In genomic region chr7:142082179-142082578, GRCm38 (mm10) we compare ENCODE assay signal across 11 mouse cellular contexts. TPM values are rescaled to one million over a fixed set of nuclear protein-coding genes. Genes with fewer than 3 reads are reported as not detected.
DNase-seq lines count a peak whose midpoint lies in the region; ATAC-seq and TF ChIP-seq lines count a peak whose summit lies in the region.
"Had no signal": no experiment of that assay in that cellular context is flagged by ENCODE, and none has a peak within 500 bp of the region (broad histone marks: within the 10 kb centered on the region; RNA-seq: fewer than 3 reads in every experiment).

No protein-coding gene starts in this region.

- 30% methylated on average over 38 of the region's 38 CpGs for WGBS in heart, embryonic 13.5 days
- WGBS in hindbrain, embryonic 10.5 days = 4% methylated on average over 38 of the region's 38 CpGs
- WGBS in liver, postnatal 0 days (ENCODE audit: insufficient replicate concordance) = 11% methylated on average over 25 of the region's 38 CpGs

- no peaks in the 10 kb centered on the region for H3K9me3 ChIP-seq in heart, embryonic 13.5 days
- no peaks in the 10 kb centered on the region for H3K9me3 ChIP-seq in ES-E14 (ENCODE audit: control insufficient read depth, insufficient read depth, low read depth, low read length)
- H3K9me3 ChIP-seq in hindbrain, embryonic 10.5 days = no peaks in the 10 kb centered on the region
- H3K9me3 ChIP-seq in liver, postnatal 0 days (ENCODE audit: low read length) = no peaks in the 10 kb centered on the region
- H3K9me3 ChIP-seq: G1E had no signal

- DNase-seq in heart, adult 18-20 months = no peak
- no peak for DNase-seq in ES-E14 (ENCODE audit: low read depth, low spot score)
- peak; percentile 30 for DNase-seq in hindbrain, embryonic 10.5 days (ENCODE audit: low spot score)
- DNase-seq in liver, postnatal 0 days = peak; percentile 13
- DNase-seq in c-Kit-positive CD71-positive TER-119-positive erythroid progenitor cells, embryonic 14.5 days (ENCODE audit: low spot score) = no peak
- no peak for DNase-seq in thymus, postnatal 14 days
- DNase-seq in layer of hippocampus, postnatal 14 days (ENCODE audit: low spot score in 2 of 2) = no peak

- peaks cover 52% of the 10 kb centered on the region for H3K27me3 ChIP-seq in heart, embryonic 13.5 days (replicated peaks)
- H3K27me3 ChIP-seq in hindbrain, embryonic 10.5 days (ENCODE audit: insufficient read depth, poor library complexity, severe bottlenecking) = peaks cover 88% of the 10 kb centered on the region
- peaks cover 48% of the 10 kb centered on the region for H3K27me3 ChIP-seq in liver, postnatal 0 days (ENCODE audit: insufficient read depth, low read length)

- peak overlapping the region; percentile 24 for H3K4me3 ChIP-seq in heart, embryonic 13.5 days
- H3K4me3 ChIP-seq in ES-E14 (ENCODE audit: insufficient read depth in 1 of 2, low read depth in 1 of 2, low read length in 2 of 2, poor library complexity in 1 of 2, severe bottlenecking in 1 of 2) = peak overlapping the region; percentile 59 to 66; a peak in 3 of 4 replicates
- peak overlapping the region; percentile 48 for H3K4me3 ChIP-seq in hindbrain, embryonic 10.5 days
- no peak overlapping the region for H3K4me3 ChIP-seq in liver, postnatal 0 days (ENCODE audit: low read depth, low read length)

- H3K4me2 ChIP-seq in heart, embryonic 13.5 days = peak overlapping the region; percentile 37
- no peak overlapping the region for H3K4me2 ChIP-seq in liver, postnatal 0 days (ENCODE audit: low read depth, low read length)

- TF ChIP-seq CTCF in liver, postnatal 0 days (IDR thresholded peaks at IDR 0.05; ENCODE audit: low read depth) = no peak

- peak overlapping the region; percentile 44; the same call in 1 of the 2 replicates for H3K9ac ChIP-seq in heart, embryonic 13.5 days
- peak overlapping the region; percentile 64 for H3K9ac ChIP-seq in ES-E14 (ENCODE audit: insufficient read depth, low read depth, low read length, poor library complexity, severe bottlenecking)
- no peak overlapping the region for H3K9ac ChIP-seq in liver, postnatal 0 days (replicated peaks)

- H3K4me1 ChIP-seq in heart, embryonic 13.5 days = peaks cover 62% of the 10 kb centered on the region
- 0 out of 4 replicates have a peak, but pooled peaks cover 0 to 2% of the 10 kb centered on the region in 2 experiments for H3K4me1 ChIP-seq in ES-E14 (ENCODE audit: control insufficient read depth in 2 of 2, insufficient read depth in 2 of 2, low read length in 2 of 2, poor library complexity in 1 of 2)
- peaks cover 17% of the 10 kb centered on the region for H3K4me1 ChIP-seq in hindbrain, embryonic 10.5 days (replicated peaks)
- peaks cover 25% of the 10 kb centered on the region for H3K4me1 ChIP-seq in liver, postnatal 0 days (ENCODE audit: insufficient read depth)

- in situ Hi-C loops in ES-E14 (cut with MboI; ENCODE audit: low sequenced_read_pairs in 2 of 2, unreplicated experiment in 2 of 2) = no loop called here

- ATAC-seq in heart, embryonic 13.5 days (ENCODE audit: extremely low read depth, insufficient number of reproducible peaks, low FRiP score, low TSS enrichment) = no peak
- no peak for ATAC-seq in liver, postnatal 0 days

- H3K27ac ChIP-seq in heart, embryonic 13.5 days (replicated peaks) = no peak overlapping the region
- no peak overlapping the region for H3K27ac ChIP-seq in ES-E14 (ENCODE audit: insufficient read depth, low read depth, low read length, poor library complexity, severe bottlenecking)
- H3K27ac ChIP-seq in hindbrain, embryonic 10.5 days = no peak overlapping the region
- H3K27ac ChIP-seq in liver, postnatal 0 days (ENCODE audit: low read depth) = no peak overlapping the region

- no peak for TF ChIP-seq EP300 in liver, postnatal 0 days (IDR thresholded peaks at IDR 0.05; ENCODE audit: low read depth)

- peaks cover 80% of the 10 kb centered on the region for H3K36me3 ChIP-seq in heart, embryonic 13.5 days
- H3K36me3 ChIP-seq in ES-E14 (ENCODE audit: control insufficient read depth, insufficient read depth, low read length, poor library complexity, severe bottlenecking) = no peaks in the 10 kb centered on the region; the same call in 1 of the 2 replicates
- H3K36me3 ChIP-seq in hindbrain, embryonic 10.5 days = peaks cover 67% of the 10 kb centered on the region
- H3K36me3 ChIP-seq in liver, postnatal 0 days (replicated peaks; ENCODE audit: insufficient read depth, low read length) = peaks cover 18% of the 10 kb centered on the region; the same call in 1 of the 2 replicates
- H3K36me3 ChIP-seq: G1E had no signal

TF ChIP-seq in ES-E14, 5 proteins besides CTCF, POLR2A, EP300 and RAD21:
- no peak for TF ChIP-seq CHD2 (IDR thresholded peaks at IDR 0.05; ENCODE audit: low read depth, low read length)
- TF ChIP-seq ZNF384 (IDR thresholded peaks at IDR 0.05; ENCODE audit: low read depth, low read length) = no peak
- no peak for TF ChIP-seq ZC3H11A (IDR thresholded peaks at IDR 0.05; ENCODE audit: borderline replicate concordance, low read depth, low read length)
- no peak for TF ChIP-seq HCFC1 (IDR thresholded peaks at IDR 0.05; ENCODE audit: borderline replicate concordance, insufficient read depth, low read length)
- TF ChIP-seq MAFK (IDR thresholded peaks at IDR 0.05; ENCODE audit: insufficient read depth, low read depth, low read length) = no peak

RNA-seq across cellular contexts. Expression of gene Dusp8, which starts 13.5 kb away (rescaled TPM):
- polyA plus RNA-seq in heart, embryonic 13.5 days (2015; fragmentation: Nextera tagmentation; extraction: Ambion mirVana) = 11.4 and 13.6 TPM in 2 replicates
- total RNA-seq in heart, adult 18-20 months (2021) = 10 to 100 TPM; 30.7 to 36.6 TPM
- 0.69 and 1.2 TPM in 2 replicates for total RNA-seq in ES-E14 (2012; rRNA removed)
- 7.8 and 20.1 TPM in 2 replicates for polyA plus RNA-seq in hindbrain, embryonic 10.5 days (2016; fragmentation: Nextera tagmentation; extraction: Ambion mirVana)
- polyA plus RNA-seq in liver, postnatal 0 days (2015; fragmentation: Nextera tagmentation; extraction: Ambion mirVana) = 1.8 TPM in 2 replicates
- total RNA-seq in layer of hippocampus, postnatal 14 days (2021) = 100 to 1,000 TPM; 139 to 140 TPM
- polyA plus RNA-seq: G1E had no signal

RNA-seq across cellular contexts. Expression of gene Mob2, which starts 21.3 kb away (rescaled TPM):
- 42.8 and 48.4 TPM in 2 replicates for polyA plus RNA-seq in heart, embryonic 13.5 days (2015; fragmentation: Nextera tagmentation; extraction: Ambion mirVana)
- 10 to 100 TPM; 45.7 to 51.1 TPM for total RNA-seq in heart, adult 18-20 months (2021)
- total RNA-seq in ES-E14 (2012; rRNA removed) = 30.7 and 31.8 TPM in 2 replicates
- 61.4 and 62.4 TPM in 2 replicates for polyA plus RNA-seq in hindbrain, embryonic 10.5 days (2016; fragmentation: Nextera tagmentation; extraction: Ambion mirVana)
- polyA plus RNA-seq in liver, postnatal 0 days (2015; fragmentation: Nextera tagmentation; extraction: Ambion mirVana) = 38.5 and 40.8 TPM in 2 replicates
- 10 to 100 TPM; 23.6 to 27.1 TPM for total RNA-seq in layer of hippocampus, postnatal 14 days (2021)

RNA-seq across cellular contexts. Expression of gene Gm45618, which starts 38.4 kb away (rescaled TPM):
- not detected in 2 replicates for polyA plus RNA-seq in heart, embryonic 13.5 days (2015; fragmentation: Nextera tagmentation; extraction: Ambion mirVana)
- not detected for total RNA-seq in heart, adult 18-20 months (2021)
- not detected in 2 replicates for total RNA-seq in ES-E14 (2012; rRNA removed)
- polyA plus RNA-seq in hindbrain, embryonic 10.5 days (2016; fragmentation: Nextera tagmentation; extraction: Ambion mirVana) = not detected in 2 replicates
- polyA plus RNA-seq in liver, postnatal 0 days (2015; fragmentation: Nextera tagmentation; extraction: Ambion mirVana) = not detected in 2 replicates
- total RNA-seq in layer of hippocampus, postnatal 14 days (2021) = not detected
- total RNA-seq: G1E; heart, adult 8-10 months had no signal
- polyA plus RNA-seq: brain, embryonic 14.5 days; G1E had no signal

RNA-seq across cellular contexts. Expression of gene Gm39115, which starts 53.7 kb away (rescaled TPM):
- polyA plus RNA-seq in heart, embryonic 13.5 days (2015; fragmentation: Nextera tagmentation; extraction: Ambion mirVana) = not detected in 2 replicates
- not detected for total RNA-seq in heart, adult 18-20 months (2021)
- total RNA-seq in ES-E14 (2012; rRNA removed) = not detected in 2 replicates
- not detected in 2 replicates for polyA plus RNA-seq in hindbrain, embryonic 10.5 days (2016; fragmentation: Nextera tagmentation; extraction: Ambion mirVana)
- polyA plus RNA-seq in liver, postnatal 0 days (2015; fragmentation: Nextera tagmentation; extraction: Ambion mirVana) = not detected in 2 replicates
- not detected for total RNA-seq in layer of hippocampus, postnatal 14 days (2021)
- total RNA-seq: G1E; heart, adult 8-10 months had no signal
- polyA plus RNA-seq: brain, embryonic 14.5 days; G1E had no signal

Comparison
In these comparisons a context has a peak if more than half of its experiments do, and no peak if none do; other contexts are left out.
1. DNase-seq: peak in hindbrain, embryonic 10.5 days (single experiment) and liver, postnatal 0 days (single experiment); none in heart, adult 18-20 months (0 of 2), ES-E14 (single experiment), c-Kit-positive CD71-positive TER-119-positive erythroid progenitor cells, embryonic 14.5 days (single experiment), thymus, postnatal 14 days (single experiment) and layer of hippocampus, postnatal 14 days (0 of 2).
2. RNA of gene Dusp8, which starts 13.5 kb away (total RNA-seq): 139 to 140 TPM in layer of hippocampus, postnatal 14 days and 30.7 to 36.6 TPM in heart, adult 18-20 months; 0.69 to 1.2 TPM in ES-E14; every median in the first group is over 10 times any median in the second.